Mouse (Mus musculus): ENCODE results near the gene Rpap1. TPM values are rescaled to one million over a fixed set of nuclear protein-coding genes. Genes with fewer than 3 reads are reported as not detected.

The Rpap1 gene
- polyA plus RNA-seq (2012; rRNA removed) = 25.0 and 26.3 TPM in 2 replicates

DNA sequence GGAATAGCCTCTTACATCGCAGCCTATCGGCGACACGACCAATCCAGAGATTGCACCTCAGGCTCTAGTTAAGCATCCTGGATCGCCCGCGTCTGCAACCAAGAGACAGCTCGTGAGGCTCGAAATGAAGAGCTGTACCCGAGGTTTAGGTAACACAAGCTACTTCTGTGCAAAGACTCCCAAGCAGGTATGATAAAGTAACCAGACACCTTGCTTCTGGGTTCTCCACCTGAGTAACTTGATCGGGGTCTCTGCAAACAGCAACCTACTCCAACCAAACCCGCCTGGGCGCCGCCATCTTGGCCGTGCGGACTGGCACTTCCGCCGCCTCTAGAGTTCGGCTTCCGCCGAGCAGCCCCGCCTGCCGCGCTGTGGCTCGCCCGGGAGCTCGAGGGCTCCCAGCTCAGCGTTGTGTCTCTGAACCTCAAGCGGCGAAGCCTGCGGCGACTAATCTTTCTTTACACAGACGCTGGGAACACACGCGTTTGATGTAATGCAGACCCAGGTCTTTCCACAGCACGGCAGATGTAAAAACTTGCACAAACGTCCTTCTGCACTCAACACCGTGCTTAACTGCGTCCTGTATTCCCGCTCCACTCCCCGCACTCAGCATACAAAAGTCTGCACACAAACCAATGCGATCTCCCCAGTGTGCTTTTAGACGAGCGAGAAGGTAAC is at the start of gene Rpap1:
Gene Rpap1, minus strand, starts transcription at position 332 of the 678 bp plus-strand sequence.

DNA sequence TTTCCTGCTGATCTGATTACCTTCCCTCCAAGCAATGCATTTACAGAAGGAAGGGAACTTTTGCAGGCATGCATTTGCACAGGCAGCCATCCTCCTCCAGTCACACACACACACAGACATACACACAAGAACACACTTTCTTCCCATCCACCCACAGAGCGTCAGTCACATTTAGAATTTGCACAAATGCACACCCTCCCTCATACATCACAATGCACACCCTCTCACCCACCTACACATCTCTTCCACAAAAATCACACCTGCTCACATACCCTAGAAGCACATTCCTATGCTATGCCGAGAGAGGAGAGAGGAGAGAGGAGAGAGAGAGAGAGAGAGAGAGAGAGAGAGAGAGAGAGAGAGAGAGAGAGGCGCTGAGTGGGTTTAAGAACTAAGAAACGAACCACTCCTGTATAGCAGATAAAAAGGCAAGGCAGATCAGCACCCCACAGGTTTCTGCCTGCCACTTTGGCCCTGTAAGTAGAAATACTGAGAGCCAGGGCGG is 10.0 kb upstream of the Rpap1 start, which contains the start of gene Tyro3:
Gene Tyro3, plus strand, starts transcription at position 455 of the 505 bp plus-strand sequence.

DNA sequence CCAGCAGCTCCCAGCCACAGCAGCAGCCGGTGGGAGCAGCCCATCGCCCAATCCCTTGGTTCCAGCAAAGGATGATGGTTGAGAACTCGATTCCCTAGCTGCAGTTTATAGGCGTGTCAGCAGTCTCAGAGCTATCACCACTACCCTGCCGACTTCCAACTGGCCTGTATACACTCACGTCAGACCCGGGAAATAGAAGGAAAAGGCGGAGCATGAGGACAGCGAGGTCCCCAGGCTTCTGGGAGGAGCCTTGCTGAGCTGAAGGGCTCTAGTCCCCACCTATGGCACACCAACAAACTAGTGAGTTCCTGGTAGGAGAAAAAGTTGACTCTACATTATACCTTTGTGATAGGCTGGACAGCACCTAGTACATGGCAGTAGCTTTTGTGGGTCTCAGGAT is 27.1 kb downstream of the Rpap1 start, which contains the start of gene Ltk:
Gene Ltk, minus strand, starts transcription at position 181 of the 400 bp plus-strand sequence.

DNA sequence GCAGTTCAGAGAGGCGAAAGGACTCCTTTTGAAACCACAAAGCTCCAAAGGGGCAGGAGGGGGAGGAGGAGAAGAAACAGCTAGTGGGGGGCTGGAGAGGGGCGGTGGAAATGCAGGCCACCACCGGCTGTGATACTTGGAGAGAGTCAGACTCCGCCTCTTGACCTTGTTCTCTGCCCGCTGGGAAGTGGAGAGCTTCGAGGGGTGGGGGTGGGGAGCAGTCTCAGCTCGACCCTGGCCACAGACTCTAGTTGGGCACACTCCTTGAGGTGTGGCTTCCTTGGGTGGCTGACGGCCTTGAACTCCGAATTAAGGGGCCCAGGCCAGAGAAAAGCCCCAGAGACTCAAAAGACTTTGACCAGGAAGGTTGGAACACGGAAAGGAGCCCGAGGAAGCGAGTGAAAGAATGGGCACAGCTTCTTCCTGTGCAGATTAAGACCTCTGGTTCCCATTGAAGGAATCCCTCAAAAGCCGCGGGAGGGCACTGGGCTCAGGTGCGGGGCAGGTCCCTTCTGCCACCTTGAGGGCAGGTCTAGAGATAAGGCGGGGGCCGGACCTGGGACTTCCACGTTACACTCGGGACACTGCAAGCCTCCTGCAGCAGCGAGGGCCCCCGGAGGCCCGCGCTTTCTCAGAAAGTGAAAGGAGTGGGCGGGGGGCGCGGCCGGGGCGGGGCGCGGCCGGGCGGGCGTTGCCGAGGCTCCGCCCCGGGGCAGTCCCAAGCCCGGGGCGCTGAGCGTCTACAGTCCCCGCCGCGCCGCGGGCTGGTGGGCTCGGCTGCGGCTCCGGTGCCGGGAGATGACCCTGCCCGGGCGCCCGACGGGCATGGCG is 45.5 kb downstream of the Rpap1 start, which contains the start of gene Itpka:
Gene Itpka, plus strand, starts transcription at position 757 of the 831 bp plus-strand sequence.

Other genes starting within 250 kb of the Rpap1 start
- gene Exd1, start 239.9 kb downstream of the Rpap1 start, polyA plus RNA-seq (2012; rRNA removed) = 0.12 and 0.81 TPM in 2 replicates
- 125 and 155 TPM in 2 replicates for gene Chp1, start 239.8 kb downstream of the Rpap1 start, polyA plus RNA-seq (2012; rRNA removed)
- gene Nusap1, start 169.2 kb downstream of the Rpap1 start, polyA plus RNA-seq (2012; rRNA removed) = 0.88 and 1.2 TPM in 2 replicates
- gene Oip5, start 169.1 kb downstream of the Rpap1 start, polyA plus RNA-seq (2012; rRNA removed) = 3.9 and 5.9 TPM in 2 replicates
- gene Ndufaf1, start 124.7 kb downstream of the Rpap1 start, polyA plus RNA-seq (2012; rRNA removed) = 1.7 TPM in 2 replicates
- gene Rtf1, start 112.5 kb downstream of the Rpap1 start, polyA plus RNA-seq (2012; rRNA removed) = 5.9 and 6.2 TPM in 2 replicates
- 17.6 and 18.0 TPM in 2 replicates for gene Itpka, start 45.2 kb downstream of the Rpap1 start, polyA plus RNA-seq (2012; rRNA removed)
- 3.6 and 3.9 TPM in 2 replicates for gene Ltk, start 27.1 kb downstream of the Rpap1 start, polyA plus RNA-seq (2012; rRNA removed)
- 10.8 and 11.3 TPM in 2 replicates for gene Tyro3, start 10.2 kb upstream of the Rpap1 start, polyA plus RNA-seq (2012; rRNA removed)
- 8.7 and 9.3 TPM in 2 replicates for gene Mga, start 109.7 kb upstream of the Rpap1 start, polyA plus RNA-seq (2012; rRNA removed)
- gene Mapkbp1, start 185.2 kb upstream of the Rpap1 start, polyA plus RNA-seq (2012; rRNA removed) = 8.2 and 8.4 TPM in 2 replicates
- 7.3 and 8.6 TPM in 2 replicates for gene Jmjd7, start 239.9 kb upstream of the Rpap1 start, polyA plus RNA-seq (2012; rRNA removed)
- gene Gm28042, start 240.0 kb upstream of the Rpap1 start, polyA plus RNA-seq (2012; rRNA removed) = 2.3 and 7.5 TPM in 2 replicates
- gene Pla2g4b, start 245.9 kb upstream of the Rpap1 start, polyA plus RNA-seq (2012; rRNA removed) = 3.1 and 7.4 TPM in 2 replicates